Mouse (Mus musculus): Measurements from ENCODE around the gene Scnn1b. TPM values are rescaled to one million over a fixed set of nuclear protein-coding genes. Genes with fewer than 3 reads are reported as not detected.

The Scnn1b gene
- polyA plus RNA-seq, 1 experiment from 2014 or later: 0.74 TPM

- Histone ChIP-seq H3K4me1 (ENCODE audit: control insufficient read depth, insufficient read depth, low read length) (peaks cover 8% of the 10 kb centered on the region; the same call in 1 of the 2 replicates), H3K4me2 (ENCODE audit: low read depth, low read length) (peak overlapping the region; percentile 29), H3K36me3 (ENCODE audit: control insufficient read depth, insufficient read depth, low read length) (no peaks in the 10 kb centered on the region), H3K27ac (replicated peaks; ENCODE audit: low read depth, low read length) (no peak overlapping the region), H3K9ac (ENCODE audit: low read depth, low read length) (no peak overlapping the region), H3K27me3 (replicated peaks; ENCODE audit: control insufficient read depth, insufficient read depth, low read length) (no peaks in the 10 kb centered on the region), H3K9me3 (ENCODE audit: control insufficient read depth, low read length) (no peaks in the 10 kb centered on the region), H3K4me3 (ENCODE audit: low read depth, low read length) (no peak overlapping the region)
- 9% methylated on average over 7 of the region's 7 CpGs for WGBS
- DNase-seq (ENCODE audit: low spot score): no peak
- ATAC-seq (ENCODE audit: low read depth): no peak
These were observed 35.1 kb downstream of the Scnn1b start for GRCm38 (mm10) chr7:121899940-121900339.

DNA sequence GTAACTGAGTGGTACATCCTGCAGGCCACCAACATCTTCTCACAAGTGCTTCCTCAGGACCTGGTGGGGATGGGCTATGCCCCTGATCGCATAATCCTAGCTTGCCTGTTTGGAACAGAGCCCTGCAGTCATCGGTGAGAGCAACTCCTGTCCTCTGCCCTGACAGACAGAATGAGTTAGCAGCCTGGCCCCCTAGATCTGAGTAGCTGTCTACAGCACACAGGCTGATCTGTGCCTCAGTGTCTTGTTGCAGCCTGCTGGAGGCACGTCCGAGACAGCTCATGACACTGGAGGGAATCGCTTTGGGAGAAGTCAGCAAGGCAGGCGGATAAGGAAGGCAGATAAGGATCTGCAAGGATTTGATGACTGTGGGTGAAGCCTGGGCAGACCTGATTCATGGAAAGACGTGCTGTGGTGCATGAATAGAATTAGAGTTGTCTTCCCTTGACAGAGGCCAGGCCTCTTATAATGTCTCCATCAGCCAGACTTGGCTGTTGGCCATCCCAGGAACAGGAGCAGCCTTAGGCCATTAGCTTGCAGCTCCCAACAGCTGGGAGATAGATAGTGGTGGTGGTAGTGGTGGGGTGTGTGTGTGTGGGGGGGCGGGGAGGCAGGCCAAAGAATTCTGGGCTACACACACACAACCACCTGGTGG lies 38.0 kb downstream of the Scnn1b start:
- no peak overlapping the region for H3K4me2 ChIP-seq (ENCODE audit: low read depth, low read length)
- no peaks in the 10 kb centered on the region for H3K27me3 ChIP-seq (replicated peaks; ENCODE audit: control insufficient read depth, insufficient read depth, low read length)
- ATAC-seq (ENCODE audit: low read depth): peak; percentile 73
- peaks cover 8% of the 10 kb centered on the region; the same call in 1 of the 2 replicates for H3K4me1 ChIP-seq (ENCODE audit: control insufficient read depth, insufficient read depth, low read length)
- 53% methylated on average over 8 of the region's 8 CpGs for WGBS
- no peaks in the 10 kb centered on the region for H3K36me3 ChIP-seq (ENCODE audit: control insufficient read depth, insufficient read depth, low read length)
- H3K4me3 ChIP-seq (ENCODE audit: low read depth, low read length): no peak overlapping the region
- H3K9ac ChIP-seq (ENCODE audit: low read depth, low read length): no peak overlapping the region
- no peaks in the 10 kb centered on the region for H3K9me3 ChIP-seq (ENCODE audit: control insufficient read depth, low read length)
- H3K27ac ChIP-seq (replicated peaks; ENCODE audit: low read depth, low read length): no peak overlapping the region
- DNase-seq (ENCODE audit: low spot score): peak; percentile 65

DNA sequence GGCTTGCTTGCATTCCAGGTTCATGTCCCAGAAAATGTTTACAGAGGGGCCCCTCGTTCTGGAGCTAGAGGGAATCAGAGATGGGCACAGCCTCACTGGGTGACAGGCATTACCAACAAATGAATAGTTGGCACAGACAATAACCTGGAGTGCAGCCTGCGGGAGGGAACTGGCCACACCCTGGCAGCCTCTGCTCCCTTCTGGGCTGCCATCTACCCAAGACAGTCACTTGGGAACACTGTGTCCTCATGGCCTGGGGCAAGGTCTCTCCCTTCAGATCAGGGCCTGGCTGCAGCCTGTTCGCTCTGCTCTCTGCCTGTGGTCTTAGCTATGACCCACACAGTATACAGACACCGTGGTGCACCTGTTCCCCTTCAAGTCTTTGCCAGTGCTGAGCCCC lies 42.0 kb downstream of the Scnn1b start:
- 75% methylated on average over 4 of the region's 4 CpGs for WGBS
- no peak for ATAC-seq (ENCODE audit: low read depth)

GRCm38 (mm10) chr7:121912250-121912649 lies 47.4 kb downstream of the Scnn1b start:
- no peaks in the 10 kb centered on the region for H3K27me3 ChIP-seq (replicated peaks; ENCODE audit: control insufficient read depth, insufficient read depth, low read length)
- WGBS: 73% methylated on average over 6 of the region's 8 CpGs
- no peak overlapping the region for H3K27ac ChIP-seq (replicated peaks; ENCODE audit: low read depth, low read length)
- H3K4me1 ChIP-seq (ENCODE audit: control insufficient read depth, insufficient read depth, low read length): no peaks in the 10 kb centered on the region
- no peak overlapping the region for H3K4me3 ChIP-seq (ENCODE audit: low read depth, low read length)
- no peaks in the 10 kb centered on the region for H3K36me3 ChIP-seq (ENCODE audit: control insufficient read depth, insufficient read depth, low read length)
- no peak overlapping the region for H3K4me2 ChIP-seq (ENCODE audit: low read depth, low read length)
- ATAC-seq (ENCODE audit: low read depth) (no peak), DNase-seq (ENCODE audit: low spot score) (no peak)
- no peak overlapping the region for H3K9ac ChIP-seq (ENCODE audit: low read depth, low read length)
- no peaks in the 10 kb centered on the region for H3K9me3 ChIP-seq (ENCODE audit: control insufficient read depth, low read length)

More for the DNA sequence above, 42.0 kb downstream of the Scnn1b start:
- no peak overlapping the region for H3K4me2 ChIP-seq (ENCODE audit: low read depth, low read length)
- H3K27ac ChIP-seq (replicated peaks; ENCODE audit: low read depth, low read length): no peak overlapping the region
- H3K9me3 ChIP-seq (ENCODE audit: control insufficient read depth, low read length): no peaks in the 10 kb centered on the region
- 0 out of 2 replicates have a peak, but pooled peaks cover 5% of the 10 kb centered on the region for H3K4me1 ChIP-seq (ENCODE audit: control insufficient read depth, insufficient read depth, low read length)
- no peaks in the 10 kb centered on the region for H3K36me3 ChIP-seq (ENCODE audit: control insufficient read depth, insufficient read depth, low read length)
- DNase-seq (ENCODE audit: low spot score): no peak
- H3K4me3 ChIP-seq (ENCODE audit: low read depth, low read length): no peak overlapping the region
- no peaks in the 10 kb centered on the region for H3K27me3 ChIP-seq (replicated peaks; ENCODE audit: control insufficient read depth, insufficient read depth, low read length)
- H3K9ac ChIP-seq (ENCODE audit: low read depth, low read length): no peak overlapping the region

DNA sequence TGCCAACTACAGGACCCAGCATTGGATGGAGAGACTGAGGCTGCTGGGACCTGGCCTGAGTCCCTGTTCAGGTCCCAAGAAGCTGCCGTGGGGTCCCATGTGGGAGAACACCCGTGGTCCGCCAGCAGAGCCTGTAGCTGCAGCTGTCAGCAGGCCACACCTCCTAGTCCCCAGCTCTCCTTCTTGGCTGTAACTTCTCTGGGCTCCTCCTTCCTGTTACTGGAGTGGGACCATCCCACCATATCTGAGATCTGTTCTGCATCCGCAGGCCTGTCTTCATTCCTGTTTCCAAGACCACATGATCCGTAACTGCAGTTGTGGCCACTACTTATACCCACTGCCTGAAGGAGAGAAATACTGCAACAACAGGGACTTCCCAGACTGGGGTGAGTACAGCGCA lies 49.1 kb downstream of the Scnn1b start:
- Histone ChIP-seq H3K9ac (ENCODE audit: low read depth, low read length) (no peak overlapping the region), H3K4me2 (ENCODE audit: low read depth, low read length) (no peak overlapping the region), H3K27me3 (replicated peaks; ENCODE audit: control insufficient read depth, insufficient read depth, low read length) (no peaks in the 10 kb centered on the region), H3K27ac (replicated peaks; ENCODE audit: low read depth, low read length) (no peak overlapping the region), H3K4me1 (ENCODE audit: control insufficient read depth, insufficient read depth, low read length) (no peaks in the 10 kb centered on the region), H3K9me3 (ENCODE audit: control insufficient read depth, low read length) (no peaks in the 10 kb centered on the region), H3K36me3 (ENCODE audit: control insufficient read depth, insufficient read depth, low read length) (no peaks in the 10 kb centered on the region), H3K4me3 (ENCODE audit: low read depth, low read length) (no peak overlapping the region)
- ATAC-seq (ENCODE audit: low read depth): no peak; the same call in 1 of the 2 replicates
- DNase-seq (ENCODE audit: low spot score): no peak
- WGBS: 58% methylated on average over 6 of the region's 6 CpGs

DNA sequence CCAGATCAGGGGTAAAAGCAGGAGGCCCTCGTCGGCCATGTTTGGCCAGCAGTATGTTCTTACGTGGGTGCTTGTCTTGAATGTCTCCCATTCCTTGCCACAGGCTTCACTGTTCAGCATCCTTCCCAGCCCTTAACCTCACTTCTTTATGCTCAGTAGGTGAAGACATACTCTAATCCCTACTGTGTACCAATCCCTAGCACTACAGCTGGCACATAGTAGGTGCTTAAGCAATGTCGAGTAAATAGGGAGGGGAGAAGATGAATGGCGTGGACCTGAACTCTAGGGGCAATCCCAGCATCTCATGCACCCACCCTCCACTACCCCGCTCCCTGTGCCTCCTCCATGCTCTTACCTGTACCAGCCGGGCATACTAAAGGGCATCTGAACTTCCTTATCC lies 59.5 kb downstream of the Scnn1b start:
- H3K27me3 ChIP-seq (replicated peaks; ENCODE audit: control insufficient read depth, insufficient read depth, low read length): no peaks in the 10 kb centered on the region
- no peak overlapping the region for H3K4me2 ChIP-seq (ENCODE audit: low read depth, low read length)
- no peak overlapping the region for H3K27ac ChIP-seq (replicated peaks; ENCODE audit: low read depth, low read length)
- WGBS: 97% methylated on average over 7 of the region's 7 CpGs
- H3K36me3 ChIP-seq (ENCODE audit: control insufficient read depth, insufficient read depth, low read length): peaks cover 20% of the 10 kb centered on the region; the same call in 1 of the 2 replicates
- no peaks in the 10 kb centered on the region for H3K4me1 ChIP-seq (ENCODE audit: control insufficient read depth, insufficient read depth, low read length)
- ATAC-seq (ENCODE audit: low read depth) (no peak), DNase-seq (ENCODE audit: low spot score) (no peak)
- no peak overlapping the region for H3K9ac ChIP-seq (ENCODE audit: low read depth, low read length)
- H3K9me3 ChIP-seq (ENCODE audit: control insufficient read depth, low read length): no peaks in the 10 kb centered on the region
- no peak overlapping the region for H3K4me3 ChIP-seq (ENCODE audit: low read depth, low read length)

GRCm38 (mm10) chr7:121927882-121928281 lies 63.0 kb downstream of the Scnn1b start:
- ATAC-seq (ENCODE audit: low read depth): no peak
- H3K9me3 ChIP-seq (ENCODE audit: control insufficient read depth, low read length): no peaks in the 10 kb centered on the region
- H3K9ac ChIP-seq (ENCODE audit: low read depth, low read length): no peak overlapping the region
- peaks cover 41% of the 10 kb centered on the region for H3K36me3 ChIP-seq (ENCODE audit: control insufficient read depth, insufficient read depth, low read length)
- no peak for DNase-seq (ENCODE audit: low spot score)
- H3K27ac ChIP-seq (replicated peaks; ENCODE audit: low read depth, low read length): no peak overlapping the region
- no peak overlapping the region for H3K4me3 ChIP-seq (ENCODE audit: low read depth, low read length)
- H3K27me3 ChIP-seq (replicated peaks; ENCODE audit: control insufficient read depth, insufficient read depth, low read length): no peaks in the 10 kb centered on the region
- 95% methylated on average over 2 of the region's 2 CpGs for WGBS
- H3K4me2 ChIP-seq (ENCODE audit: low read depth, low read length): no peak overlapping the region
- no peaks in the 10 kb centered on the region for H3K4me1 ChIP-seq (ENCODE audit: control insufficient read depth, insufficient read depth, low read length)

DNA sequence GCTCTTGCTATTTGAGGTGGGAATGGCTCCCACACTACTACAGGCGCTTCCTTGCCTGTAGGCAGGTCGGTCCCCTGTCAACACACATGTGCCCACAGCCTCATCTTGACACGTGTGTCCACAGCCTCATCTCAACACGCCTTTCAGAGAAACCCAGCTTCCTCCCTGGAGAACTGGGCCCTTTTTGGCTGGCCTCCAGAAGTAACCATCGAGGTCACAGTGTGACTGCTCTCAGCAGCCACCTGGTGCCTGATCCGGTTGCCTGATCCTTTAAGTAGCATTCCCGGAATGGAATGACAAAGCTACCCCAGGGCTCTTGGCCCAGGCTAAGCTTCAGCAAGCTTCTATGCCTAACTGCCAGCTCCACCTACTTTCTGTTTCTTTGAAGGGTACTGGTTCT lies 66.4 kb downstream of the Scnn1b start:
- no peaks in the 10 kb centered on the region for H3K9me3 ChIP-seq (ENCODE audit: control insufficient read depth, low read length)
- peak; percentile 82 for ATAC-seq (ENCODE audit: low read depth)
- peaks cover 5% of the 10 kb centered on the region; the same call in 1 of the 2 replicates for H3K4me1 ChIP-seq (ENCODE audit: control insufficient read depth, insufficient read depth, low read length)
- no peak overlapping the region for H3K27ac ChIP-seq (replicated peaks; ENCODE audit: low read depth, low read length)
- no peaks in the 10 kb centered on the region for H3K27me3 ChIP-seq (replicated peaks; ENCODE audit: control insufficient read depth, insufficient read depth, low read length)
- WGBS: 40% methylated on average over 7 of the region's 7 CpGs
- no peak overlapping the region for H3K9ac ChIP-seq (ENCODE audit: low read depth, low read length)
- H3K36me3 ChIP-seq (ENCODE audit: control insufficient read depth, insufficient read depth, low read length): peaks cover 39% of the 10 kb centered on the region
- peak; percentile 70 for DNase-seq (ENCODE audit: low spot score)
- H3K4me2 ChIP-seq (ENCODE audit: low read depth, low read length): no peak overlapping the region
- H3K4me3 ChIP-seq (ENCODE audit: low read depth, low read length): no peak overlapping the region

DNA sequence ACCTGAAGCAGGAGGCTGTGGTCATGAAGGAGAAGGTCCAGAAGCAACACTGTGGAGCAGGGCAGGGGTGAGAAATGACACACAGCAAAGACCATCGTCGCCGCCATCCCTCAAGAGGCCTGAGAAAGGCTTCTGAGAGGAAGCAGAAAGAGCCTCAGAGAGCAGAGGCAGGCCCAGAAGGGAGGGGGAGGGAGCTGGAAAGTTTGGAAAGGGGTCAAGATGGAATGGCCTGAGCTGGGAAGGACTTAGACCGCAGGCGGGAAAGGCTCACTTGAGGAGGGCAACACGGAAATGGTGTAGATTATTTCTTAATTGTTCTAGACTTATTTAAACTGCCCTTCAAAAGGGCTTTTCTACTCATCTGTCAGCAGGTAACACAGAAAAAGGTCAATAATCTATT lies 68.8 kb downstream of the Scnn1b start:
- no peaks in the 10 kb centered on the region for H3K27me3 ChIP-seq (replicated peaks; ENCODE audit: control insufficient read depth, insufficient read depth, low read length)
- WGBS: 78% methylated on average over 6 of the region's 6 CpGs
- H3K36me3 ChIP-seq (ENCODE audit: control insufficient read depth, insufficient read depth, low read length): peaks cover 30% of the 10 kb centered on the region
- DNase-seq (ENCODE audit: low spot score): no peak
- peaks cover 12% of the 10 kb centered on the region; the same call in 1 of the 2 replicates for H3K4me1 ChIP-seq (ENCODE audit: control insufficient read depth, insufficient read depth, low read length)
- no peaks in the 10 kb centered on the region for H3K9me3 ChIP-seq (ENCODE audit: control insufficient read depth, low read length)
- no peak overlapping the region for H3K9ac ChIP-seq (ENCODE audit: low read depth, low read length)
- H3K4me3 ChIP-seq (ENCODE audit: low read depth, low read length): no peak overlapping the region
- H3K27ac ChIP-seq (replicated peaks; ENCODE audit: low read depth, low read length): no peak overlapping the region
- H3K4me2 ChIP-seq (ENCODE audit: low read depth, low read length): no peak overlapping the region
- no peak for ATAC-seq (ENCODE audit: low read depth)

Measured in embryonic facial prominence, embryonic 14.5 days (tissue).